Mouse (Mus musculus) hindbrain, embryonic 11.5 days (tissue): ENCODE measurements around the gene Serbp1. TPM values are rescaled to one million over a fixed set of nuclear protein-coding genes. Genes with fewer than 3 reads are reported as not detected.

Experiments used
- ATAC-seq: fragments of 200-750 bp; cut with Nextera tagmentation; 2 replicates; pipeline ENCODE4 v1.8.0; 2017; ENCODE audit warnings: mild to moderate bottlenecking, moderate TSS enrichment, moderate library complexity; ENCODE audit not compliant: low FRiP score
- DNase-seq: peaks from one replicate; pipeline ENCODE4 v3.0.0-alpha.2; 2015; ENCODE audit warnings: low spot score
- H3K27ac ChIP-seq: fragments of 300-500 bp; sonication (generic); 2 replicates; pipeline ENCODE4 v1.5.1; 2014; ENCODE audit warnings: mild to moderate bottlenecking, low read depth, low read length
- H3K27me3 ChIP-seq: fragments of 300-500 bp; sonication (generic); 2 replicates; pipeline ENCODE4 v1.6.1; 2014; ENCODE audit warnings: mild to moderate bottlenecking, low read length, moderate library complexity, mixed read lengths; ENCODE audit not compliant: control insufficient read depth, insufficient read depth
- H3K36me3 ChIP-seq: fragments of 300-500 bp; sonication (generic); 2 replicates; pipeline ENCODE4 v1.6.1; 2014; ENCODE audit warnings: mild to moderate bottlenecking, low read length, moderate library complexity, mixed read lengths; ENCODE audit not compliant: control insufficient read depth, insufficient read depth
- H3K4me1 ChIP-seq: fragments of 300-500 bp; sonication (generic); replicated peaks from 2 replicates; pipeline ENCODE4 v1.6.1; 2014; ENCODE audit warnings: low read length, mixed read lengths; ENCODE audit not compliant: control insufficient read depth, insufficient read depth
- H3K4me2 ChIP-seq: fragments of 300-500 bp; sonication (generic); replicated peaks from 2 replicates; pipeline ENCODE4 v1.6.1; 2014; ENCODE audit warnings: mild to moderate bottlenecking, low read depth, low read length
- H3K4me3 ChIP-seq: fragments of 300-500 bp; sonication (generic); 2 replicates; pipeline ENCODE4 v1.5.1; 2014; ENCODE audit warnings: low read depth, low read length
- H3K9ac ChIP-seq: fragments of 300-500 bp; sonication (generic); 2 replicates; pipeline ENCODE4 v1.6.1; 2014; ENCODE audit warnings: low read depth, low read length
- H3K9me3 ChIP-seq: fragments of 300-500 bp; sonication (generic); 2 replicates; pipeline ENCODE4 v1.6.1; 2016; ENCODE audit warnings: low read length; ENCODE audit not compliant: control insufficient read depth
- WGBS: fragments of 180-500 bp; shearing (Covaris S2); extraction: QIAGEN DNeasy Blood & Tissue Kit; methylation state at CpG from one replicate; pipeline ENCODE4 v1.1.7; 2014; 5-methylcytosine and 5-hydroxymethylcytosine counted together
- polyA plus RNA-seq: library from polyadenylated mRNA; unstranded; fragments of >200 nt; fragmentation: Nextera tagmentation; extraction: Ambion mirVana; gene quantifications from 2 replicates; pipeline ENCODE4 v1.2.1, GENCODE M21; 2014

Serbp1 gene
- polyA plus RNA-seq, 1 experiment from 2014 or later: 546 TPM

DNA sequence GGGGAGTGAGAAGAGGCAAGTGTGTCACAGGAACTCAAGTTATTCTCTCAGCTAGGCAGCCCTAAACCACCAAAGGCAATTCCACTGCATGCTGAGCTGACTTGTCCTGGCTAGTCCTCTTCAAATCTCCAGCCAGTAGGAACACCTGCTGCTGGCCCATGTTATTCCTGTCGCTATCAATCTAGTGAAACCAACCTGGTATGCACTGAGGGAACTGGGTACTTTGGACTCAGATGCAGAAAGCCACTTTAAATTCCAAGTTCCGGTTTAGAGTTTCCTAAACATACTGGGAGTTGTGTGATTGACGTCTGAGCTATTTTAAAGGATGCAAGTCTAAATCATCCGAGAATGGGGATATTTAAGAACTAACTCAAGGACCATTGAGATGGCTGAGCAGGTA, 11.7 kb upstream of the Serbp1 start:
- no peak overlapping the region for H3K27ac ChIP-seq
- H3K4me3 ChIP-seq: no peak overlapping the region
- H3K27me3 ChIP-seq: no peaks in the 10 kb centered on the region; the same call in 1 of the 2 replicates
- WGBS: 68% methylated on average over 4 of the region's 4 CpGs
- H3K9me3 ChIP-seq: no peaks in the 10 kb centered on the region
- no peaks in the 10 kb centered on the region for H3K36me3 ChIP-seq
- H3K9ac ChIP-seq: no peak overlapping the region
- no peak overlapping the region for H3K4me2 ChIP-seq
- ATAC-seq (no peak), DNase-seq (no peak)
- no peaks in the 10 kb centered on the region for H3K4me1 ChIP-seq

DNA sequence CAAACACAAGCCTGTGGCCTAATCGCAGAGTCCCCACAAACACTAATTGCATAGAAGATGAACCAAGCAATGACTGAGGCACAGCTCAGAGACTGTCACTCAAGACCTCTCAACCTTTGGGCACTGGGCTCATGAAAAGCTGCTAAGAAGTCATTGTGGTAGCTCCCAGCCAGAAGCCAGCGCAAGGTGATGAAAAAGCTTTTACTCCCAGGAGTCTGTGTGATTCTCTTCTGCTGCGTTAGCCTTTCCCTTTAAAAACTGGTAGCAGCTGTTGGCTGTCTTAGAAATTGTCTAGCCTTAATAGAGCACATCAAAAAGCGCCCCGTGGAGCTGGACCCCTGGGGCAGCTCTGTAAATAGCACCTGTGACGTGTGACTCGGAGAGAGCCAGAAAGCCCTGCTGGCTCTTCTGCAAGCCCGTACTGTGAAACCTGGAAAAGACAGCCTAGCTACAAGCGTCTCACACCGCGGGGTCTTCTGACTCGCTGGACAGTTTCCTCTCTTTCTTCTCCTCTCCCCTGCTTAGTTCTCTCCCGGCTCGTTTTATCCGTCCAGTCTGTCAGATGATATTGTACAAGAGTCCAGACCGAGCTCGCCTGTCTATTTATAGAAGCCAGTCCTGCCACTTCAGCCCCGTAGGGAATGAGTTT, 9.4 kb upstream of the Serbp1 start:
- peak overlapping the region; percentile 24; the same call in 1 of the 2 replicates for H3K4me2 ChIP-seq
- H3K27me3 ChIP-seq: no peaks in the 10 kb centered on the region; the same call in 1 of the 2 replicates
- DNase-seq: peak; percentile 49
- ATAC-seq: peak; percentile 78; the same call in 1 of the 2 replicates
- no peaks in the 10 kb centered on the region for H3K36me3 ChIP-seq
- 12% methylated on average over 18 of the region's 18 CpGs for WGBS
- H3K27ac ChIP-seq: no peak overlapping the region
- H3K9ac ChIP-seq: no peak overlapping the region
- no peak overlapping the region for H3K4me3 ChIP-seq
- no peaks in the 10 kb centered on the region for H3K4me1 ChIP-seq
- no peaks in the 10 kb centered on the region for H3K9me3 ChIP-seq

DNA sequence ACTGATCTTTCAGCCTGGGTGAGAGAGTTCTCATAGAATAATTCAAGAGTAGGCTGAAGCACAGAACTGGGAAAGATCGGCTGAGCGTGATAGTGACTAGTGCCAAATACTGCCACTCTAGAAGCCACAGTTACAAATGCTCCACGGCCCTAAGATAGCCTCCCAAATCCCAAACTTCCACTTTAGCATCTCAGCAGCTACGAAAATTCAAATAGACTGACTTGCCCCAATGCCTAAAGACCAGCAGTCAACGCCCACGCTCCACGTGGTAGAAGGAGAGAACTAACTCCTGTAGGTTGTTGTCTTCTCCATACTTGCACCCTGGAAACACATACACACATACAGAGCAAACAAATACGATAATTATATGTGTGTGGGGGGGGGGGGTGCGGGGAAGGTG, 8.5 kb upstream of the Serbp1 start:
- Histone ChIP-seq H3K4me1 (no peaks in the 10 kb centered on the region), H3K27ac (no peak overlapping the region), H3K36me3 (no peaks in the 10 kb centered on the region), H3K9me3 (no peaks in the 10 kb centered on the region), H3K4me3 (no peak overlapping the region), H3K27me3 (no peaks in the 10 kb centered on the region; the same call in 1 of the 2 replicates), H3K4me2 (no peak overlapping the region), H3K9ac (no peak overlapping the region)
- DNase-seq: no peak
- ATAC-seq: no peak
- WGBS: 43% methylated on average over 9 of the region's 9 CpGs

DNA sequence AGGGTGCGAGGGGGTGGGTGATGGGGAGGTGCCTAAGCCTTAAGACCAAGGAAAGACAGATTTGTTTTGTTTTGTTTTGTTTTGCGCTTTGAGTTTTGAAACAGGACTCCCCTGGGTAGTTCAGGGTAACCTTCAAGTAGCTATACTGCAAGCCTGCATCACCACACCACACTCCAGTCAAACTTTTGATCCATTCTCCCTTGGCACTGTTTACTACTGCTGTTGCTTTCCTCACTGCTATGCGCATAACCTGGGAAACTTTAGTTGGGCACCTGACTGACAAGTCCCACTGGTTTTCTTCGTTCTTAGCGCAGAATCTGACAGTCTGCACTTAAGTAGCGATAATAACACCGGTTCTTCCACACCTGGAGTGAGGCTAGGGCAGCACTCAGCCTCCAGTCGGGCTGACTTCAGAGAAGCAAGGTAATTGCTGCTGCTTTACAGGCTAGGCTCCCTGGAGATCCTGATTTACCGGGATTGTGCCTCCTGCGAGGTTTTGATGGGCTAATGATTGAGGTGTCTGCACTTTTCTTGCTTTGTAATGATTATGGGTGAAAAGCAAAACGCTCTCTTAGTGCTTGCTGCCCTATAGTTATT, 8.0 kb upstream of the Serbp1 start:
- no peak overlapping the region for H3K27ac ChIP-seq
- H3K4me2 ChIP-seq: no peak overlapping the region
- DNase-seq: no peak
- no peaks in the 10 kb centered on the region for H3K36me3 ChIP-seq
- no peak overlapping the region for H3K9ac ChIP-seq
- ATAC-seq: no peak
- no peak overlapping the region for H3K4me3 ChIP-seq
- WGBS: 14% methylated on average over 11 of the region's 11 CpGs
- no peaks in the 10 kb centered on the region for H3K9me3 ChIP-seq
- no peaks in the 10 kb centered on the region for H3K4me1 ChIP-seq
- no peaks in the 10 kb centered on the region; the same call in 1 of the 2 replicates for H3K27me3 ChIP-seq

DNA sequence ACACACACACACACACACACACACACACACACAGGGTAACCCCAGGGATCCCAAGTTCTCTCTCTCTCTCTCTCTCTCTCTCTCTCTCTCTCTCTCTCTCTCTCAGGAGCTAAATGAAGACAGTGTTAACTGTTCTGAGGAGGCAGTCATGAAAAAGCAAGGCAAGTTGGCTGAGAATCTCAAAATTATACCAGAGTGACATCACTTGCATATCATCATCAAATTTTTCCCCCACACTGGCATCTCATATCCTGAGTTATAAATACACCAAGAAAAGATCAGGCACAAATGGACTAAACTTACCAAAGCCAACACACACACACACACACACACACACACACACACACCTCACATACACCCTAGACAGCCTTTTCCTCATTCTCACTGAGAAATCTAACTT, 7.0 kb upstream of the Serbp1 start:
- ATAC-seq (no peak), DNase-seq (no peak)
- Histone ChIP-seq H3K4me2 (no peak overlapping the region), H3K9ac (no peak overlapping the region), H3K36me3 (no peaks in the 10 kb centered on the region), H3K4me1 (no peaks in the 10 kb centered on the region), H3K9me3 (no peaks in the 10 kb centered on the region), H3K27ac (no peak overlapping the region), H3K4me3 (no peak overlapping the region), H3K27me3 (no peaks in the 10 kb centered on the region; the same call in 1 of the 2 replicates)

DNA sequence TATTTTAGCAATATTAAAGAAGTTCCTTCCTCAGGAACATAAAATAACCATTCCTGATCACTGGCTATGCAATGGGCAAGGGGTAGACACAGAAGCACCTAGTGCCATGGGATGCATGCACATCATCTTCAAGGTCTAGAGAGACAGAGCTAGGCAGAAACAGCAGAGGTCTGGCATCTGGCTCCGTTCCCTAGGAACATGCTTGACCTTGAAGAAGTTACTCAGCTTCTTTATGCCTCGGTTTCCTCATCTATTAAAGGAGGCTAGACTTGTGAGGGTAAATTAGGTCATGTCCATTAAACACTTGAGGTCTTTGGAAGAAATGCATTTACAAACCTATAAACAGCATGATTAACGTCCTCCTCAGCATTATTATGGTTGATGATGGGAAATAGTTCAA, 2.3 kb upstream of the Serbp1 start:
- Histone ChIP-seq H3K9me3 (no peaks in the 10 kb centered on the region), H3K9ac (no peak overlapping the region), H3K27me3 (no peaks in the 10 kb centered on the region), H3K4me2 (no peak overlapping the region), H3K27ac (no peak overlapping the region), H3K4me1 (no peaks in the 10 kb centered on the region), H3K4me3 (no peak overlapping the region), H3K36me3 (no peaks in the 10 kb centered on the region)
- no peak for DNase-seq
- 89% methylated on average over 3 of the region's 3 CpGs for WGBS
- ATAC-seq: no peak

DNA sequence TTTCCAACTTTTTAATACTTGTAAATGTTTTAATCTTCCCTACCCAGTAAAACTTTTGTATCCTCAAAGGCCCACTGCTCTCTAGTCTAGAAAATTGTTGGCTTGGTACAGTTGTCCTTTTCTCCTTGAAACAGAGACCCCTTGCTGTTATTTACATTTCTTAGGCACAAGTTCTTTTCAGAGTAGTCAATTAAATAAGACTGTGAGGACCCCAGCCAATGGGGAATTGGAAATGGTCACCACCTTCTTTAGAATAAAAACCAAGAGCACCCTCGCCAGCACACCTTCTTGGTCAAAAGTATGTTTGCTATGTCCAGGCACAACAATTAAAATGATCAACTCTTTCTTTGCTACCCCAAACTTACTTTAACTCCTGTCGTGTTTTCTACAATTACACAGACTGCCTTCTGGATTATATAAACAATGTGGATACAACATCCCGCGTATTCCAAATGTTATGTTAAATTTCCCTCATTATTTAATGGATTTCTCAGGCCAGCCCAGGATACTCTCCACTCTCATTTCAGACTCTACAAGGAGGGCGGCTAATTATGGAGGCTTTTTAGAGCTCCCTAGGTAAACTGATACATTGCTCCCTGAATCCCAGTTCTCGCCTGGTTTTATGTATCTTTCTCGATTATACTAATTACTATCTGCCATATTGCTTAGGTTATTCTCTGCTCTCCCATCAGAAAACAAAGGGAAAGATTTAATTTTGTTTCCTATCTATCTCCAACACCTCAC, 1.3 kb upstream of the Serbp1 start:
- Histone ChIP-seq H3K9me3 (no peaks in the 10 kb centered on the region), H3K9ac (no peak overlapping the region), H3K4me3 (no peak overlapping the region), H3K4me2 (no peak overlapping the region), H3K36me3 (no peaks in the 10 kb centered on the region), H3K27me3 (no peaks in the 10 kb centered on the region), H3K27ac (no peak overlapping the region), H3K4me1 (no peaks in the 10 kb centered on the region)
- DNase-seq: no peak
- ATAC-seq: no peak
- WGBS: 83% methylated on average over 7 of the region's 7 CpGs

DNA sequence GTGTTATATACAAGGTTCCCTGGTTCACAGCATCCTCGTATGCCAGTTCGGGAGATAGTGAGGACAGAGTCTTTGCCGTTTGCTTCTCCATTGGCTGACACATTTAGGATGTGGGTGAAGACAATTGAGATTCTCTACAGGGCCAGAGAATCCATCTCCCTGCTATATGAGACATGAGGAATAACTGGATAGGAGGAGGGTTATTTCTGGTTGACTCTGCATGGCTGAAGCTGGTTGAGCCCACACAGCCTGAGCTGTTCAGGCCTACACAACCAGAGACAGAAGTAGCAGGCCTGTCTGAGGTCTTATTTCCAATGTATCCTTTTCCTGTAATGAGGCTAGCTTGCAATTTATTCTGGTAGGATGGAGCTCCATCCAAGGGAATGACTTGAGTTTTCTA, 3.3 kb downstream of the Serbp1 start:
- Histone ChIP-seq H3K4me2 (no peak overlapping the region), H3K36me3 (no peaks in the 10 kb centered on the region), H3K4me1 (no peaks in the 10 kb centered on the region), H3K4me3 (no peak overlapping the region), H3K9ac (no peak overlapping the region), H3K27me3 (no peaks in the 10 kb centered on the region), H3K27ac (no peak overlapping the region), H3K9me3 (no peaks in the 10 kb centered on the region)
- ATAC-seq (no peak), DNase-seq (no peak)
- 95% methylated on average over 3 of the region's 3 CpGs for WGBS
